Mouse (Mus musculus): Measurements from ENCODE around the gene Mprip.
"Not testable (repeated sequence)": the region's sequence is repeated elsewhere in the genome, so short reads cannot be mapped to it uniquely, and the experiment has no call there.

Mprip gene

DNA sequence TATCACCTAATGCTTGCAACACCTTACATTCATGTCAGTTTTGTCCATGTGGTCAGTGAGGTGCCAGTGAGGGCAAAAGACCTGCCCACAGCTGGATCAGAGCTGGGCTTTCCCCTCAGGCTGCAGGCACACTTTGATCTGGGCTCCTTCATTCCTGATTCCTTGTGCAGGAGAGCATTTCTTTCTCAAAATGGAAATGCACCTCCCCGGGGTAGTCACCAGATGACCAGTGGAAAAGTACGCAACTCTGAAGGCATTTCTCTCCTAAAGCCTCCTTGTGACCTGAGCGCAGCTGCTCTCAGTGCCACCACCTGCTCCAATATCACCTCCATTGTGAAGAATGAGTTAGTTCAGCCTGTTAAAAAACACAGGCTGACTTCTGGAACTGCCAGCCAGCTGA lies at the start of gene Mprip:
Gene Mprip (plus strand): TSS at position 301 of the 400 bp plus-strand sequence.
- DNase-seq (ENCODE audit: extremely low spot score, low read depth, low spot score), result no peak

DNA sequence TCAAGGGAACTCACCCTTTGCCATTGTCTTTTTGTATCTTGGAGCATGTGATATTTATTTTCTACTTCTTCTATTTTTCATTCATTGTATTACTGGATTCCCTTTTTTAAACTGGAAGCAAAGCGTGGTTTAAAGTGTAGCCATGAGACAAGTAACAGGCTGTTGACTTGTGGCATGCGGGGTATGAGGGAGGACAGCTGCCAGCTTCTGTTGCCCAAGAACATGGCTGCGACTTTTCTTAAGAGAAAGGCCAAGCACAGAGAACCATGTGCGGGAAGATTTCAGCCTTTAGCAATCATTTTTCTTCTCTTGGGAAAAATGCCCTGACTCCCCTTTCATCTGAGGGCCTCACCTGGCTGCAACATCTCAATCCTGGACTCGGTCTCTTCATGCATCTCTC lies 49.5 kb upstream of the Mprip start:
- DNase-seq (ENCODE audit: extremely low spot score, low read depth, low spot score), result no peak

DNA sequence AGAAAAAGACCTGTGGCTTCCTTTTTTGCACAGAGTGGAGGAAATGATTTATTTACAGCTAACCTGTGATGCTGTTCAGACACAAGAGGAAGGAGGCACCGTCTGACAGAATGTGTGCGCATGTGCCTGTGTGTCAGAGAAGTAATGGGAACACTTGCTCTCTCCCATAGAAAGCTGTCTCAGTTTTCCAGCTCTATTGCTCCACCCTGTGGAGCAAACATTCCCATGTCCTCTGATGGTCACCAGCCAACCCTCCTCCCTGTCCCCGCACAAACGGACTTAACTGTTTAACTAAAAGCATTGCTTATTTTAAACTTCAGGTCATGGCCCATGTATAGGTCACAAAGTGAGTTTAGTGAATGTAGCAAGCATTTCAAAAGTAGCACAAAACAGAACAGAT lies 47.0 kb upstream of the Mprip start:
- no peak for DNase-seq (ENCODE audit: extremely low spot score, low read depth, low spot score)

DNA sequence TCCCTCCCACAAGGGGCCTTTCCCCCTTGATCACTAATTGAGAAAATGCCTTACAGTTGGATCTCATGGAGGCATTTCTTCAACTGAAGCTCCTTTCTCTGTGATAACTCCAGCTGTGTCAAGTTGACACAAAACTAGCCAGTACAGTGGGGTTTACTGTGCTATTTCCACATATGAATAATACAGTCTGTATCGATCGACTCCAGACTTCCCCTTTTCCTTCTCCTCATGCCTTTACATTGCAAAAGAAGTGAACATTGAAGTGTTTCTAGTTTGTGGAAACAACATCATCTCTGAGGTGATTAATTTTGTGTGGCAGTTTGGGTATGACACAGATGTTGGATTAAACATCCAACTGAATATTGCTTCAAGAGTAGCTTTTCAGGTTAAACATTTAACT lies 44.1 kb upstream of the Mprip start:
- not testable (repeated sequence) for DNase-seq (ENCODE audit: extremely low spot score, low read depth, low spot score)

DNA sequence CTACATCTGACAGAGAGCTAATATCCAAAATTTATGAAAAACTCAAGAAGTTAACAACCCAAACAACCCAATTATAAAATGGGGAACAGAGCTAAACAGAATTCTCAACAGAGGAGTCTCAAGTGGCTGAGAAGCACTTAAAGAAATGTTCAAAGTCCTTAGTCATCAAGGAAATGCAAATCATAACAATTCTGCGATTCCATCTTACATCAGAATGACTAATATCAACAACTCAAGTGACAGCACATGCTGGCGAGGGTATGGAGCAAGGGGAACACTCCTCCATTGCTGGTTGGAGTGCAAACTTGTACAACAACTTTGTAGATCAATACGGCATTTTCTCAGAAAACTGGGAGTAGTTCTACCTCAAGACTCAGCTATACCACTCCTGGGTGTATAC lies 38.9 kb upstream of the Mprip start:
- DNase-seq (ENCODE audit: extremely low spot score, low read depth, low spot score), result no peak

DNA sequence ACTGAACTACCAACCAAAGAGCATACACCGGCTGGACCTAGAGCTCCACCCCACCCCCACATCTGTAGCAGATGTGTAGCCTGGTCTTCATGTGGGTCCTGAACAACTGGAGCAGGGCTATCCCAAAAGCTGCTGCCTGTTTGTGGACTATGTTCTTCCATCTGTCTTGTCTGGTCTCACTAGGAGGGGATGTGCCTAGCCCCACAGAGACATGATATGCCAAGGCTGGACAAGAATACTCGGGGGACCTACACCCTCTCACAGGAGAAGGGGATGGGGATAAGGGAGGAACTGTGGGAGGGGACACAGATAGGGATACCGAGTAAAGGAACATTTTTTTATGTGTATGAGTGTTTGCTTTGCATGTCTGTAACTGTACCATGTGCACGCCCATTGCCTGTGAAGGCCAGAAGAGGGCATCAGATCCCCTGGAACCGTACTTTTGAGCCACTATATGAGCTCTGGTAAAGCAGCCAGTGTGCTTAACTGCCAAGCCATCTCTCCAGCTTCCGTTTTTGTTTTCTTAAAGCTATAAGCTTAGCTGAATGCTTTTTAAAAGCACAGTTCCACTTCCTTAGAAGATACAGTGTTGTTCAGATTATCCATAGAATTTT lies 37.0 kb upstream of the Mprip start:
- DNase-seq (ENCODE audit: extremely low spot score, low read depth, low spot score), result no peak

DNA sequence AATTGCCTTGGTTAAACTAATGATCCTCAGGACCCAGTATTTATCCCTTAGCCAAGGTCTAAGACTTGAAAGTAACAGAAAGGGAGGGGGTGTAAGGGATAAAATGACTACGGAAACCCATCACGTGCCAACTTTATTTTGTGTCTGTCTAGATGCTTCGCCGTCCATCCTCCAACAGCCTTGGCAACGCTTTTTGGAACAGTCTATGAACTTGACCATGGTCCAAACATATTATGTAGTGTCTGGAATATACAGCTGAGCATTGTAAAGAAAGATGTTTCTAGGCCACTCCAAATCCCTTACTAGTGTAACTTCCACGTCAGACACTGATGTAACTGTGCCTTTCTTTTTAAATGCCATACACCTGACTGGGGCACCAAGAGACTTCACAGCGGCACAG lies 34.9 kb upstream of the Mprip start:
- DNase-seq (ENCODE audit: extremely low spot score, low read depth, low spot score), result no peak

DNA sequence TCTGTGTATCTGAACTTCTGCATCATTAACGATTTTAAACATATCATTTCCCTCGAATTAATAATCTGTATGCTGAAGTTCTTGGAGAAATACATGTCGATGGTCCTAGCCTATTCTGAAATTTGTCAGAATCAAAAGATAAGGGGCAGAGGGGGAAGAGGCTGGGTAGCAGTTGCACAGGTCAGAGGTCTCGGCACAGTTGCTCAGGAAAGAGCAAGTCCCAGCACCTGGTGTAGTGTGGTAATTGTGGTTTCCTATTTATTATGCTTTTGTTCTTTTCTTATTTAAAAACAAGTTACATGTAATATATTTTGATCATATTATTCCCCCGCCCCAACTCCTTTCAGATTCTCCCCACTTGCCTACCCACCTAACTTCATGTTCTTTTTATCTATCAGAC lies 32.9 kb upstream of the Mprip start:
- no peak for DNase-seq (ENCODE audit: extremely low spot score, low read depth, low spot score)

DNA sequence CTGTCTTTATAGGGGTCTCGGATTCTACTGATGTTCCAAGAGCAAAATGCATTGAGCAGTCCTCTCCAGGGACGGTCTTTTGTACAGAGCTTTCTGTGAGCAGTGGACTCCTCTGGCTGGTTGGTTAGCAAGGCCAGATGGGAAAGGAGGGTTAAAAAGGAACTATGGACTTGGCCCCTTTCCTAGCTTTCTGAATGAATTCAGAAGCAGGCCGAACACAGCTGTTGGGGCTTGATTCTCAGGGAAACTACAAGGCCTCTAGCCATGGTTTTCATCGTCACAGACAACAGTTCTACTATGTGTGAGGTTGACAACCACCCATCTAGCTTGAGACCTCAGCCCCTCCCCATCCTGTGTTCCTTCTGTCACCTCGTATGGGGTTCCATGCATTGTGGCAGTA lies 31.2 kb upstream of the Mprip start:
- DNase-seq (ENCODE audit: extremely low spot score, low read depth, low spot score), result no peak

DNA sequence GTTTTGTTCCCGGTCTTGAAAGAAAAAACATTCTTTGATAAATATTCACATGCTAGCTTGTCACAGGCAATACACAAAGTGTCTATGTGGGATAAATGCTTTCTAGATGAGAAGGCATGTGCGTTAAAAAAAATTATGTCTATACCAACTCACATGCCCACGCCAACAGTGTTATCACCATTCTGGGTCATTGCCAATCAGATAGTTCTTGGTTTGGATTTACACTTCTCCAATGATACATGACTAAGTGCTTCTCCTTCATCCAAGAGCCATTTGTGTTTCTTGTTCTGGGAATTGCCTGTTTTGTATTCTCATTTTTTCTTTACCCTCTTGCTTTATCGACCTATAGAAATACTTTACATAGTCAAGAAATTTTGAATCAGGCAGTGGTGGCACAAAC lies 29.1 kb upstream of the Mprip start:
- DNase-seq (ENCODE audit: extremely low spot score, low read depth, low spot score), result no peak

DNA sequence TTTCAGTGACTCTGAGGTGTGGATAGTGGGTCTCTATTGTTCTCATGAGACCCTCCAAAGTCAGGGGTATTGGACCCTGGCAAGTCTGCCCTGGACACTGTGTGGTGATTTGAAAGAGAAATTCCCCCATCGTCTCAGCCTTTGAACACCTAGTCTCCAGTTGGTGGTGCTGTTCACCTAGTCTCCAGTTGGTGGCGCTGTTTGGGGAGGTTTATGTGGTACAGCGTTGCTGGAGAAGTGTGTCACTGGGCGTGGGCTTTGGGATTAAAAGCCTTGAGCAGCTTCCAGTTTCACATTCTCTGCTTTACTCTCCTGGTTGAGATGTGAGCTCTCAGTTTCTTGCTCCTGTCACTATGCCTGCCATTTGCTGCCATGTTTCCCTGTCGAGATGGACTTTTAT lies 28.1 kb upstream of the Mprip start:
- DNase-seq (ENCODE audit: extremely low spot score, low read depth, low spot score), result no peak

DNA sequence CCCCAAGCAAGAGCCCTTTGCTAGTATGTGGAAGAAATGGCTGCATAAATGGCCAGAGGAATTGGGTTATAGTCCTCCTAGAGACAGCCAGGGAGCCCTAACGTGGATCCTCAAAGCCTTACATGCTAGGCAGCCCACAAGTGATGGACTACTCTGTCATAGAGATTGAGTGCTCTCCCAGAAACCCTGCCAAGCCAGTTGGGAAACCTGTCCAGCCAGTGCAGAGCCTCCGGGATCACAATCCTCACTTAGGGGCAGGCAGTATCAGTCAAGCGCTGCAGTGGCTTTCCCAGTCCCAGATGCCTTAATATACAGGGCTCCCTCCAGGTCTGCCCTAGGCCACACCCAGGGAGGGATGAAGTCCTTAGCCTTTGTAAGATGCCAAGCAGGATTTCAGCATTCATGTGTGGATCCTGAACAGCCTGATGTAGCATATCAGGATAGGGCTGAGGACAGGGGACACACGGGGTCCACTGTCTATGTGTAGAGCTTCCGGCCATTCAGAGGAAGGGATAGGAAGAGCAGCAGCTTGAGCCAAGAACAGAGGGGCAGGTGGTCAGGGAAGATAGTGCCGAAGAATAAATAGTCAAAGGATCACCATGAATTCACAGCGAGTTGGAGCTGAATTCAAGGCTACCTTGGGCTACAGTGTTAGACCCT lies 27.0 kb upstream of the Mprip start:
- DNase-seq (ENCODE audit: extremely low spot score, low read depth, low spot score), result no peak

DNA sequence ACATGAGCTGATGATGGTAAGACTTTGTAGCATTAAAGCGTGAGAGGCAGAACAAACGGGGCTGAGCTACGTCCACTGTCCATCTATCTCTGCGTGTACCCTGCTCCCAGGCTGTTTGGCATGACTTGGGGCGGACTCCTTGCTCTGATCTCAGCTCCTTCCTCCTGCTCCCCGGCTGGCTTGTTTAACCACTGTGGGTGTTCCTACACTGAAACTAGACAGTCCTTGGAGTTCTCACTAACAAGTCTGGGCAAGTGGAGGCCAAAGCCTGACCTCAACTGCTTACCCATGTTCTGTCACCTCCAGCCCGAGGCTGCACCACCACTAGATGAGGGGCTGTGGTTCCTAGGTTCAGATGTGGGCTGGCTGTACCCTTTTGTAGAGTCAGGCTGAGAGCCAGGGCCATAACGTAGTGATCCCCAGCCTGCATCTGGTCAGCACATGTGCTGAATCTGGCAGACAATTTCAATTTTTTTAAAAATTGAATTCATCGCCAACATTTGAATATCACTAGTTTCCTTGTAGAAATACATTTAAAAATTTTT lies 25.8 kb upstream of the Mprip start:
- DNase-seq (ENCODE audit: extremely low spot score, low read depth, low spot score), result no peak

DNA sequence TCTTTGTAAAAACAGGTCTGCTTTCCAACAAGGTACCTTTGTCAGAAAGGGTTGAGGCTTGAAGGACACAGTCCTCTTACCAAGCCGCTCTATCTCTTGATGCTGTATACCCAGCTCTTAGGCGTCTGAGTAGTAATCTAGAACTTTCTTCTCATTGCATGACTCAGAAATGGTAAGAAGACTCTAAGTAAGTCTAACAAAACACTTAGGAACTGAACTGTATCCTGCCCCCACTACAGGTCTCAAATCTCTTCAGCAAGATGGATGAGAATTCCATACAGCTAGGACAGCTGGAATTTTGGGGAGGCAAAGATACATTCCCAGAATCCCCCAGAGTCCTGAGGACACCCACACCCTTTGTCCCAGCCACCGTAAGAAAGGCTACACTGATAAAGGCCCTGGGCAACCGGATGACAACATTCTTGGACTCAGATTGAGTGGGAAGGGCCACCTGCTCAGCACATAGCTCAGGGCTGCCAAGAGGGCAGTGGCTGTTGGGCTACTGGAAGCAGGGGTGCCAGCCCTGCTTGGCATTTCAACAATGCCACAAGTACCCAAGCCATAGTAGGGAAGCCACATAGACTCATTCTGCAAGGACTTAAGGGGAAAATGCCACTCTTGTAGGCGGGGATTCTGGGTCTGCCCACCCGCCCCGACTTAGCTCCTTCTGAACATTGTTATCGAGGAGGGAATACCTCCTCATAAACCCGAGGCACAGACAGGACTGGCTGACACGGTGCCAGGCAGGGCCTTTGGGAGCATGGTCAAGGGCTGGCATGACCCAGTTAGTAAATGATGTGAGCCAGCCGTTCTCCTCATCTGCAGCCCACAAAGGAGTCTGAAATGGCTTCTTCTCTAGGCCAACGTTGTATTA lies 25.0 kb upstream of the Mprip start:
- DNase-seq (ENCODE audit: extremely low spot score, low read depth, low spot score), result no peak

DNA sequence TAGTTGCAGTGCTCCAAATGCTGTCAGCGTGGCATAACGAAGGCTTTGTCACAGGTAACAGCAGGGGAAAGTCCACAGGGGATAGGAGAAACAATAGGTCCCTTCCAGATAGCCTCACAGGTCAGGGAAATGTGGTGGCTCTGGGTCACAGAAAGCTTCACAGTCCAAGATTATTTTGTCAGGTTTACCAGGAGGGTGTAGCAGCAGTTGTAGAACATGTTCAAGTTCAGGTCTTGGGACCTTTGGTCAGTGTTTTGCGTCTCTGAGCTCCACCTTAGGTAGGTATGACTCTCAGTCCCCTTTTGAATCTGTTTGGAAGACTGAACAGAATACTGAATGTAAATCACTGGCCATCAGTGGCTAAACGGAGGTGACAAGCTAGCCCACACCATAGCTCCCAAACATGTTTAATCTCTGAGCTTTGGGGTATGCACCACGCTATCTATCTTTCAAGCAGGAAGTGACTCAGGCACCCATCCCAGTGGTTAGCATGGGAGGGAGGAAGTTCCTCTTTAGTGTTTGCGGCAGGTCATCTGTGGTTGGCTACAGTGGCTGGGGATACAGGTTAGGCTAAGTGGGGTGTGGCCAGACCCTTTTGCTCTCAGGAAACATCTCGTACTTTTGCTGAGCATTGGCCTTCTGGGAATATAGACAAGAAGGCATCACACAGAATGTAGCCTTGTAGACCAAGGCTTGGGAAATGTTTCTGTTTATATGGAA lies 24.2 kb upstream of the Mprip start:
- no peak for DNase-seq (ENCODE audit: extremely low spot score, low read depth, low spot score)

DNA sequence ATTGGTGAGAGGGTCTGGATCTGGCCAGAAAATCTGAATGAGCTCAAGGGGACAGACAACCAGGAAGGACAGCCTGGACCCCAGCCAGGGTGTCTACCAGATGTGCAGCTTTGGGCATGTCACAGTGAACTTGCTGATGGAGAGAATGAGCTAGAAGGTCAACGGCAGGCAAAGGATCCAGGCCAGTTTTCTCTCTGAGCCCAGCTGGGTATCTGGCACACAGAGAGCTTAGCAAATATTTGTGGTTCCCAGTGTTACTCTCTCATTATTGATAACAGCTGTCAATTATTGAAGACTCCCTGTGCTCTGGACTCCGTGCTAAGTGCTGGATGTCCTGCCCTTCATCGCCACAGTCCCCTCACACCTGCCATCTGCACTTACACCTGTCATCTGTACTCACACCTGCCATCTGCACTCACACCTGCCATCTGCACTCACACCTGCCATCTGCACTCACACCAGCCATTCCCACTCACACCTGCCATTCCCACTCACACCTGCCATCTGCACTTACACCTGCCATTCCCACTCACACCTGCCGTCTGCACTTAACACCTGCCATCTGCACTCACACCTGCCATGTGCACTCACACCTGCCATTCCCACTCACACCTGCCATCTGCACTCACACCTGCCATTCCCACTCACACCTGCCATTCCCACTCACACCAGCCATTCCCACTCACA lies 21.0 kb upstream of the Mprip start:
- no peak for DNase-seq (ENCODE audit: extremely low spot score, low read depth, low spot score)

DNA sequence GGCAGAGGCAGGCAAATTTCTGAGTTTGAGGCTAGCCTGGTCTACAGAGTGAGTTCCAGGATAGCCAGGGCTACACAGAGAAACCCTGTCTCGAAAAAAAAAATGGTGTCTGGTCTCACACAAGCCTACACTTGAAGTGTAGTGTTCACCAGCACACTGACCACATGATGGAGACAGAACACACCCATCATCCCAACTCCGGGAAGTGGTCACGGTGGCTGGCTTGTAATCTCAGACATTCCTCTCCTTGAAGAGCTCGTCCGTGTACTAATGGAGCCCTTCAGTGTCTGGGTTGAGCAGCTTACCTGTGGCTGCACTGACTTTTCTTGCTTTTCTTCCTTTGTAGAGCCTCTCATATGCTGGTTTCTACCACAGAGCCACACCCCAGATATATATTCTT lies 19.9 kb upstream of the Mprip start:
- DNase-seq (ENCODE audit: extremely low spot score, low read depth, low spot score), result no peak

DNA sequence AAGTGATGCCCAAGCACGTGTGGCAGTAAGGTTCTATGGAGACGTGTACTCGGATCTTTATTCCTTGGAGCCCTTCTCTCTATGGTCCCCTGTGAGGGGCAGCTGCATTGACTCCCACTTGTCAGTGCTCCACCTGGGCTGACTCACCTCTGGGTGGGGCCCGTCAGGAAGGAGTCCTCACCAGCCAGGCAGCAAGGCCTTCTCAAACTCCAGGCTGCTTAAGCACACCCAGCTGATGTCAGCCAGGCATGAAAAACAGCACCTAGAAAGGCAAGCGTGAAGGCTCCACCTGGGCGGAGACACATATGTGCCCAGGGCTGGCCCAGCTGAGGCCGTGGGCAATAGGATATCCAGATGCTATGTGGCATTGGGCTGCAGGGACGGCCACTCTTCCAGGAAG lies 18.7 kb upstream of the Mprip start:
- DNase-seq (ENCODE audit: extremely low spot score, low read depth, low spot score), result no peak

DNA sequence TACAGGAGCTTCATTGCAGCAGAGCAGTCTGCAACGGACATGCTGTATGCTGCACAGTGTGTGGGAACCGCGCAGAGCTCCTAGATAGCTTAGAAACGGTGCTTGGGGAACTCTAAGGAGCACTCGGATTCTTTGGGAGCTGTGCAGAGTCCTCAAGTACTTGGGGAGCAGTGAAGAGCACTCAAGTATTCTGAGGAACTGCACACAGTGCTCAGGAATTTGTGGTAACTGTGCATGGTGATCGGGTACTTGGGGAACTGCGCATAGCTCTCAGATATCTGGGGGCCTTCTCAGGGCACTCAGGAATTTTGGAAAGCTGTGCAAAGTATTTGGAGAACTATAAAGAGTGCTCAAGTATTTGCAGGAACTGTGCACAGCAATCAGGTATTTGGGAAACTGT lies 16.1 kb upstream of the Mprip start:
- DNase-seq (ENCODE audit: extremely low spot score, low read depth, low spot score), result no peak

DNA sequence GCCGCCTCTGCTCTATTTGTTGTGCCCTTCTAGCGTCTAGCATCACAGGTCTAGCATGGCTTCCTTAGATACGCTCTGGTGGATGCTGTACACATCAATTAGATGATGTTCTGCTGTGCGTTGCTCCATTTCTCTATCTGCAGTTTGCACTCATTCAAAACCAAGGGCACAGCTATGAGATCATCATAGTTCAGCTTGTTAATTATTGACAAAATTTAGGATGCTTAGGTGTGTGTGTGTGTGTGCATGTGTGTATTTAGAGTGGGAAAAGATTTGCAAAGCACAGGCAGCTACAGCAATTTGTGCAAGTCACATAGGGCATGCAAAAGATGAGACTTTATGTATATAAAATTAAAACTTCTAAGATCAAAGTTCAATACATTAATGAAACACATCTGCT lies 12.0 kb upstream of the Mprip start:
- no peak for DNase-seq (ENCODE audit: extremely low spot score, low read depth, low spot score)

DNA sequence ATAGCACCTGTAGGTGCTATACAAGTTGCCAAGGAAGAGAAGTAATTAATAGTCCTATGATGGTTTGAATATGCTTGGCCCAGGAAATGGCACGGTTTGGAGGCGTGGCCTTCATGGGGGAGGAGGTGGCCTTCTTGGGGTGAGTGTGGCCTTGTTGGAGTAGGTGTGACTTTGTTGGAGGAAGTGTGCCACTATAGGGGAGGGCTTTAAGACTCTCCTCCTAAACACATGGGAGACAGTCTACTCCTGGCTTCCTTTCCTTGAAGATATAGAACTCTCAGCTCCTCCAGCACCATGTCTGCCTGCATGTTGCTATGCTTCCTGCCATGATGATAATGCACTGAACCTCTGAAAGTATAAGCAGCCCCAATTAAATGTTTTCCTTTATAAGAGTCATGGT lies 8.1 kb upstream of the Mprip start:
- no peak for DNase-seq (ENCODE audit: extremely low spot score, low read depth, low spot score)
